Mouse (Mus musculus) hindbrain, embryonic 15.5 days (tissue): ENCODE measurements around the gene Tcf19. TPM values are rescaled to one million over a fixed set of nuclear protein-coding genes. Genes with fewer than 3 reads are reported as not detected.
"Not testable (repeated sequence)": the region's sequence is repeated elsewhere in the genome, so short reads cannot be mapped to it uniquely, and the experiment has no call there.

Experiments used
- ATAC-seq: fragments of 200-750 bp; cut with Nextera tagmentation; 2 replicates; pipeline ENCODE4 v1.8.0; 2017; ENCODE audit warnings: low read depth, moderate number of reproducible peaks, moderate TSS enrichment; ENCODE audit not compliant: low FRiP score
- H3K27ac ChIP-seq: fragments of 300-500 bp; sonication (generic); replicated peaks from 2 replicates; pipeline ENCODE4 v1.5.1; 2015; ENCODE audit warnings: mild to moderate bottlenecking, inconsistent platforms
- H3K27me3 ChIP-seq: fragments of 300-500 bp; sonication (generic); 2 replicates; pipeline ENCODE4 v1.6.1; 2015; ENCODE audit warnings: control low read depth, inconsistent platforms
- H3K36me3 ChIP-seq: fragments of 300-500 bp; sonication (generic); 2 replicates; pipeline ENCODE4 v1.6.1; 2015; ENCODE audit warnings: control low read depth, inconsistent platforms
- H3K4me1 ChIP-seq: fragments of 300-500 bp; sonication (generic); replicated peaks from 2 replicates; pipeline ENCODE4 v1.6.1; 2015; ENCODE audit warnings: control low read depth, inconsistent platforms
- H3K4me2 ChIP-seq: fragments of 300-500 bp; sonication (generic); 2 replicates; pipeline ENCODE4 v1.6.1; 2015; ENCODE audit warnings: moderate library complexity, mild to moderate bottlenecking, inconsistent platforms
- H3K4me3 ChIP-seq: fragments of 300-500 bp; sonication (generic); 2 replicates; pipeline ENCODE4 v1.5.1; 2015; ENCODE audit warnings: mild to moderate bottlenecking, inconsistent platforms
- H3K9ac ChIP-seq: fragments of 300-500 bp; sonication (generic); 2 replicates; pipeline ENCODE4 v1.6.1; 2015; ENCODE audit warnings: inconsistent platforms
- H3K9me3 ChIP-seq: fragments of 300-500 bp; sonication (generic); 2 replicates; pipeline ENCODE4 v1.6.1; 2016; ENCODE audit warnings: control low read depth, inconsistent platforms
- WGBS: fragments of 180-500 bp; shearing (Covaris S2); methylation state at CpG from one replicate; pipeline ENCODE4 v1.1.7; 2015; 5-methylcytosine and 5-hydroxymethylcytosine counted together
- polyA plus RNA-seq: library from polyadenylated mRNA; unstranded; fragments of >200 nt; fragmentation: Nextera tagmentation; extraction: Ambion mirVana; gene quantifications from 2 replicates; pipeline ENCODE4 v1.2.1, GENCODE M21; 2015

The Tcf19 gene
- polyA plus RNA-seq, 1 experiment from 2014 or later, result 19.3 TPM

- ATAC-seq, result not testable (repeated sequence)
Observed at GRCm38 (mm10) chr17:35468936-35469335, 47.7 kb downstream of the Tcf19 start.

GRCm38 (mm10) chr17:35465651-35466050 is 51.0 kb downstream of the Tcf19 start:
- not testable (repeated sequence) for H3K4me3 ChIP-seq, H3K4me1 ChIP-seq, H3K9me3 ChIP-seq, H3K4me2 ChIP-seq, H3K27ac ChIP-seq, H3K36me3 ChIP-seq, H3K9ac ChIP-seq, ATAC-seq
- peaks cover 24% of the 10 kb centered on the region for H3K27me3 ChIP-seq
- WGBS, result 7% methylated on average over 8 of the region's 8 CpGs

More at GRCm38 (mm10) chr17:35468936-35469335, 47.7 kb downstream of the Tcf19 start:
- not testable (repeated sequence) for H3K9ac ChIP-seq, H3K4me3 ChIP-seq, H3K4me2 ChIP-seq, H3K9me3 ChIP-seq, H3K27ac ChIP-seq, H3K36me3 ChIP-seq
- H3K4me1 ChIP-seq, result peaks cover 11% of the 10 kb centered on the region
- WGBS, result 67% methylated on average over 3 of the region's 3 CpGs
- peaks cover 26% of the 10 kb centered on the region for H3K27me3 ChIP-seq

Other genes starting within 250 kb of the Tcf19 start
- 0.39 and 0.58 TPM in 2 replicates for gene H2-Q1, start 196.4 kb downstream of the Tcf19 start, polyA plus RNA-seq
- gene H2-Q2, start 174.6 kb downstream of the Tcf19 start, polyA plus RNA-seq, result 2.5 and 3.1 TPM in 2 replicates
- gene H2-Q4, start 137.2 kb downstream of the Tcf19 start, polyA plus RNA-seq, result 1.0 and 1.7 TPM in 2 replicates
- gene H2-Q6, start 92.0 kb downstream of the Tcf19 start, polyA plus RNA-seq, result 0.60 and 1.5 TPM in 2 replicates
- gene H2-Q7, start 77.7 kb downstream of the Tcf19 start, polyA plus RNA-seq, result 3.8 and 4.1 TPM in 2 replicates
- 0.38 and 0.78 TPM in 2 replicates for gene H2-Q10, start 46.7 kb downstream of the Tcf19 start, polyA plus RNA-seq
- not detected in 2 replicates for gene Pou5f1, start 10.8 kb downstream of the Tcf19 start, polyA plus RNA-seq
- 6.5 and 7.9 TPM in 2 replicates for gene Cchcr1, start 276 bp upstream of the Tcf19 start, polyA plus RNA-seq
- gene Psors1c2, start 16.4 kb upstream of the Tcf19 start, polyA plus RNA-seq, result 0.97 and 1.2 TPM in 2 replicates
- gene Cdsn, start 35.3 kb upstream of the Tcf19 start, polyA plus RNA-seq, result 0.14 and 0.22 TPM in 2 replicates
- gene 2300002M23Rik, start 50.6 kb upstream of the Tcf19 start, polyA plus RNA-seq, result not detected in 2 replicates
- gene Sfta2, start 84.7 kb upstream of the Tcf19 start, polyA plus RNA-seq, result 0.44 and 0.59 TPM in 2 replicates
- not detected in 2 replicates for gene Gm9573, start 109.8 kb upstream of the Tcf19 start, polyA plus RNA-seq
- gene Mucl3, start 126.9 kb upstream of the Tcf19 start, polyA plus RNA-seq, result 0.17 TPM in 1 of 2 replicates, not detected in the other
- gene Vars2, start 150.8 kb upstream of the Tcf19 start, polyA plus RNA-seq, result 15.9 and 17.8 TPM in 2 replicates
- 23.7 and 24.8 TPM in 2 replicates for gene Gtf2h4, start 156.9 kb upstream of the Tcf19 start, polyA plus RNA-seq
- 106 and 110 TPM in 2 replicates for gene Ddr1, start 187.8 kb upstream of the Tcf19 start, polyA plus RNA-seq